Mouse (Mus musculus): Measurements from ENCODE around the gene Prtg.

The Prtg gene

DNA sequence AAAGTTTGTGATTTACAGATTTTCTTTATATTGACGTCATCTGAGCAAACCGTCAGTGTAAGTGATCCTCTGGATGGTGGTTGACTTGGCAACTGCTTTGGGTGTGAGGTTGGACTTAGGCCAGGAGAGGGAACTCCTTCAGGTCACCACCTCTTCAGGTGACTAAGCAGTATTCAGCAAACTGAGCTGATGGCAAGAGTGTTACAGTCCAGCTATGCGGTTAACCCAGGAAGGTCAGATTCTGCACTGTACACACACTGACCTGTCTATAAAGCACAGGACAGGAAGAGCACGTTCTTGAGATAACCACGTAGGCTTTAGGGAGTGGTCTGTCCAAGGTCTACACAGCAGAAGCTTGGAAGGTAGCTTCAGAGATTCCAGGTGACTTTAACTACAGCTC lies 3.9 kb downstream of the Prtg start:
- no peak for DNase-seq

DNA sequence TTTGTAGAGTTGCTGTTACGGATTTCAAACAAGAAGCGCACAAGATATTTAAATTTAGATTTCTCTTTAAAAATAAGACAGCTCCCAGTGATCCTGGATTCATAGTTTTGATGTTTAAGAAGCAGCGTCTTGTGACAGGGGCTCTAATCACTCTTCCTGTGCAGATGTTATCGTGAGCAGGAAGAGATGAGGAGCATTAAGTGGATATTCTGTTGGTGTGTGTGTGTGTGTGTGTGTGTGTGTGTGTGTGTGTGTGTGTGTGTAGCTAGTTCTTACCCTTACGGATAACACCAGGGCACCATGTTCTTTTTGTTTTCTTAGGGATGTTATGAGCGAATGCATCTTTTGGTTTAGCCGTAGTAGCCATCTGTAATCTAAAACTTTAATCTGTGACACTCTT lies 5.4 kb downstream of the Prtg start:
- DNase-seq: no peak

DNA sequence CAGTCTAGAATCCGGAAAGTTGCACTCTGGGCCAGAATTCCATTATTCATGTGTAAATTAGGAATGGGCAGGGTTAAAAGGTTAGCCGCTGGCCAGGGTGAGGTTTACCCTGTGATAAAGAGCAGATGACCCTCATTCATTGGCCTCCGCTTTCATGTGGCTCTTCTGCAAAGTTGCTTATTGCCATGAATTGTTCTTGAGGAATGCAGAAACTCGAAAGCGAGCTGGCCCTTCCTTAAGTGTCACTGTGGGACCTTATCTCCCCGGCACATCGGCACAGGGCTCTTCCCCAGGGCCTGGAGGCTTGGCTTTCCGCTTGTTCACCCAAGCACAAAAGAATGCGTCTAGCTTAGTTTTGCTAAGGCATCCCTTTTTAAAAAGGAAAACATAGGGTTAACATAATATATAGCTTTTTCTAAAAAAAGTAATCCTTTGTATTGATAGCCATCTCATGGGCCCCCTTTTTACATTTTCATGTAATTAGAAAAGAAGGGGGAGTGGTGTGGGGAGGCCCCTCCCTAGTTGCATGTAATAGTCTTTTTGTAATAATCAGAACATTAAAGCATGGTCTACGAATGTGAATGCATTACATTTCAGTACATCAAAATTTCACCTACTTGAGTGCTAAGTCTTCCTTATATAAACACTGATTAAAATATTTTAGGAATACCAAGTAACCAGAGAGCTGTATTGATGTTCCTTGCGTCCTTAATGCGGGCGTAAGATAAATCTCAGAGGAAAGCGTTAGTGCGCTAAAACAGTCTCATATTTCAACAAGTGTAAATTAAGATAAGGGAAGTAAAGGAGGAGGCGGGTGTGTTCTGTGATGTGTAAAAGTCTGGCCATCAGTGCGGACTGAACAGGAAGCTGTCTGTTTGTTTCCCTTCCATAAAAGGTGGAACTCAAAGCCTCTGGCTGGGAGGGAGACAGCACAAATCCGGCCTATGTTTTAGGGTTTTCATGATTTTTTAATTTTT lies 6.2 kb downstream of the Prtg start:
- peak; percentile 33 for DNase-seq

DNA sequence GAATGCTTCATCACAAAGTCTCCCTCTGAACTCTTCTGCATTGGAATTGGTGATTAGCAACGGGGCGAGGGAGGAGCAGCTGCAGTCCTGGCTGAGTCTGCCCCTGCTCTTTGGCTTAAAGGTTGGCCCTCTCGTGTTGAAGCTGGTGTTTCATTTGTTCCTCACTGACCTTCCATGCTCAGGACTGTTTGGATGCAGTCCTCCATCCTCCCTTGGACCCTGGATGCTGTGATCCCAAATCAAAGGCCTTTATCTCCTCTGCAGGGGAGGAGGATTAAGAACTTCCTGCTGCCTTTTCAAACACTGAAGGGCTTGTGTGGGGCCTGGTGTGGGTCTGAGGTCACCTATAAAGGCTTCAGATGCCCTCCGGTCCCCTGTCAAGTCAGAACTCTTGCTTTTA lies 18.8 kb downstream of the Prtg start:
- no peak for DNase-seq

DNA sequence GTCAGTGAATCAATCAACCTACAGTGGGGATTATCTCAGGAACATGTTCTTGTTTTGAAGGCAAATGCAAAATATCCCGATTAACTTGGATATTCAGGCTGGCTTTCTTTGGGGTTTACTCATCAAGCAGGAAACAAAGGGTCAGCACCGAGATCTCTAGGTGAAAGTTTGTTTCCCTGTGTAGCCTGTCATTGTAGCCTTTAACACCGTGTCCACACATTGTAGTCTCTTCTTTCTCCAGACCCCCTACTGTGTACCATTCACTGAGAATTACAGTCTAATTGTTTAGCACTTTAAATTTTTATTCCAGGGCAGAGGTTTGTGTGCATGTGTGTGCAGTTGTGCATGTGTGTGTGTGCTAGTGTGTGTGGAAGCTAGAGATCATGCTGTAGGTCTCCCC lies 19.3 kb downstream of the Prtg start:
- DNase-seq: no peak

DNA sequence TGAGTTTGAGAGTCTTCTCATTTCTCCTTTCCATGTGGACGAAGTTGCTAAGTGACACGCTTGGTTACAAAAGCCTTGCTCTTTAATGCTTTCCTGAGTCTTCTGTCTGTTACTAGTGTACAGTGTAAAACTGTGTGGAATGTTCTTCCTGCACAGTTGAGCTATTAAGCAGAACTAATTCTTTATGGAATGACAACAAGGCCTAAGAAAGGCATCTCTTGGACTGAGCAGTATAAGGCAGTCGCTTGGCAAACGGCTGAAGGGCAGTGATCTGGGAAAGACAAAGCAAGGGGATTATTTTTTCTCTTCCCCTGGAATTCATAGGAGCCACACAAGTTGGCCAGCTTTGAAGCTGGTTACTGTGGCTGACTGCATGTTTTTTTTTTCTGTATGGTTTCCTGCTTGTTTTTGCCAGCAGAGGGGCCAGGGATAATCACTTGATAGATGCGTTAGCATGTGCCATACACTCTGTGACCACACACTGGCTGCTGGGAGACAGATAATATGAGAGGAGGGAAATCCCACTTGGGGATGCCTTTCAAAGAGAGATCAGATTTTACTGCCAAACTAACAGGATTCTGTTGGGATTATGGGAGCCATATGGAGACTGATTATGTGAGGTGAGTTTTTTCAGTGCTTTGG lies 22.1 kb downstream of the Prtg start:
- DNase-seq: no peak

DNA sequence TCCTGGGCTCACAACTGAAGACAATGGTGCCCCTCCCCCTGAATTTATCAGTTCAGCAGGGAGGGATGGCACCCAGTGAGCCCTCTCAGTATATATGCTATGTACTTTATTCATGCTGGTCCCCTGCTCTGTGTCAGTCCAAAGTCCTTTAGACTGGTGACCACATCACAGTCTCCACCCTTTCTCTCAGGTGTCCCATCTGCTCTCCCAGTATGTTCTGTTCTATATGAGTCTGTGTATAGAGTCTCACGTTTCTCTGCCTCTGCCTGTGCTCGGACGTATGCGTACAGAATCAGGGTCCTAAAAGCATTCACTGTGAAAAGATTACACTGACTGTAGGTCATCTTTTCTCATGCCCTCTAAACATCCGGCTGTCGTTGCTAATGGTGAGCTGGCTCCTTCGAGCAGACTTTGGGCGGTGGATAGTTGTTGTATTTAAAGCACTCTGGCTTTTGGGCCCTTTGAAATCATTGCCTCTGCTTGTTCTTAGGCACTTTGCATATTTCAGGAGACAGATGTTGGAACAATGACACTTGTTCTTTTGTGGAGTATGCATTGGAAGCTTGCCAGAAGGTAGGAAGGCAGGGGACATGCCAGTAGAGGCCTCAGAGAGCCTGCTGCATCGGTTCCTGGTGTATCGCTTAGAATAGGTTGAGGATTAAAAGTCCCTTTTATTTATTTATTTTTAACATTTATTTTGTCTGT lies 27.5 kb downstream of the Prtg start:
- no peak for DNase-seq

DNA sequence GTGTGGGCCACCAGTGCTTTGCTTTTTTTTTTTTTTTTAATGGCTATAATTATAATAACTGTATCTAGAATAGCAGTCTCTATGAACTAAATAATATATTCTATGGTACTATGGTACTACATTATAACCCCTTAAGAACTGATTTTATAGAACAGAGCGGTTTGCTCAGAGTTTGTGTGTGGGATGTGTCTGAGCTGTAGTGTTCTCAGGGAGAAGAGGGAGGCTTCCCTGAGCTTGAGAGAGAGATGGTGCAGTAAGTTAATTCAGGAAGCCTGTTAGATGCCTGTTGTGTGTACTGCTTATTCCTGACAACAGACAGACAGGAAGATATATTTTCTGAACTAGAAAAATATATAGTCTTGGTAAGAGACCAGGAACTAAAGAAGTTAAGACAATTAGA lies 28.3 kb downstream of the Prtg start:
- DNase-seq: no peak

DNA sequence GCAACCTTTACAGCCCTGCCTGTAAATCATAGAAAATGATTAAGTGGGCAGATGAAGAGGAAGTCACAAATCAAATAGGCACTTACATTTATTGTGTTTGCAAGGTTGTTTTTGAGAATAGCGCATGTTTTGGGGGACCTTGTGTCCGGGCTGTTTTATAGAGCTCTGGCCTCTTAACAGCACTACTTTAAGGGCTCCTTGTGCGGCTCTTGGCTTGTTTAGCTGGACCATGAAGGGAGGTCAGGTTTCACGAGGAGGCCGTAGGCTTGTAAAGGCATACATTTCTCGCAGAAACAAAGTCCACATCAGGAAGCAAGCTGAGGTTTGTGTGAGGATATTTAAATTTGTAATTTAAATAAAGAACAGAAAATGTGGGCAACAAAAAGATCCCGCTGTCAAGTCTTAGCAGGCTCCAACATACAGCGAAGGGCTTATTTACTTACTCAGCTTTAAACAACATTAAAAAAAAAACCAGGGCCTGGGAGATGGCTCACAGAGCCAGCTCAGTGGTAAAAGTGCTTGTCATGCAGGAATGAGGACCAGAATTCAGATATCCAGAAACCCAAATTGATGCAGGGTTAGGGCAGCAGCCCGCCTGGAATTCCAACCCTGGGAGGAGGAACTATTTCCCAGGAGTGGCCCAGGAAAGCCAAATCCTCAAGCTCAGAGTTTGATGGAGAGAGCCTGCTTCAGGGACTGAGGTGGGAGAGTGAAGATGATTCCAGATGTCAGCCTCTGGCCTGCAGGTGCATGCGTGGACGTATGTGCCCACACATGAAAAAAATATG lies 30.2 kb downstream of the Prtg start:
- DNase-seq: no peak

DNA sequence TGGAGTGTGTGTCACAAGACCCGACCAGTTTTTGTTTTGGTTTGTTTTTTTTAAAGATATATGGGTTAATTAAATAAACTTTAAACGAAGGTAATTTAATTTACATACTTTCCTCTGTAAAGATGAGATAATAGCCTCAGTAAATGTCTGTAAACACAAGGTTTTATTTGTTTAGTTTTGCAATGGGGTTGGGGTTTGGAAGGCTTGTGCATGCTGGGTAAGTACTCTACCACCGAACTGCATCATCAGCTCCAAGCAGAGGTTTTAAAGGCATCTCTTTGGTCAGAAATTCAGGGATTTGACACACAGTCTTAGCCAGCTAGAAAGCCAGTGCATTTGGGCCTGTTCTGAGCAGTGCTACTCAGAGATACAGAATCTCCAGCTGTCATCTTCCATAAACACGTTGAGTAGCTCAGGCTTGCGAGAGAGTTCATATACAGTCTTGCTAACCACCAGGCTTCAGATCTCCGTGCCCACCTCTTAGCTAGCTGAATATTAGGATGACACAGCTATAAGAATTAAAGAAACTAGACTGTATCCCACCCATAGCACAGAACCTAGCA lies 31.0 kb downstream of the Prtg start:
- no peak for DNase-seq

DNA sequence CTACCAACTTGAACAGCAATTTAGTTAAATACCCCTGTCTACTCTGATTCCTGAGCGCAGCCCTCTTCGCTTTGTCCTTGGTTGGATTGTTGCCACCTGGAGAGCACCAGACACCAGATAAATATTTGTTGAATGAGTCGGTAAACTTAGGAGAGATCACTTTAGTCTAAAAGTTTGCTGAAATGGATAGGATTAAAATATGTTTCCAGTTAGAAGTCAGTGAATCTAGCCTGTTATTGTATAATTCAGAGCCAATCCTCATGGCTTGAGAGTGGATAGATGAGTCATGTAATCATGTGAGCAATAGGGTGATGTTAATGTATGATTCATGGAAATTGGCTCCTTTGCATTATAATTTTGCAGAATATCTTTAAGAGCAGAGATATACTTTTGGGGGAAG lies 31.6 kb downstream of the Prtg start:
- DNase-seq: no peak

DNA sequence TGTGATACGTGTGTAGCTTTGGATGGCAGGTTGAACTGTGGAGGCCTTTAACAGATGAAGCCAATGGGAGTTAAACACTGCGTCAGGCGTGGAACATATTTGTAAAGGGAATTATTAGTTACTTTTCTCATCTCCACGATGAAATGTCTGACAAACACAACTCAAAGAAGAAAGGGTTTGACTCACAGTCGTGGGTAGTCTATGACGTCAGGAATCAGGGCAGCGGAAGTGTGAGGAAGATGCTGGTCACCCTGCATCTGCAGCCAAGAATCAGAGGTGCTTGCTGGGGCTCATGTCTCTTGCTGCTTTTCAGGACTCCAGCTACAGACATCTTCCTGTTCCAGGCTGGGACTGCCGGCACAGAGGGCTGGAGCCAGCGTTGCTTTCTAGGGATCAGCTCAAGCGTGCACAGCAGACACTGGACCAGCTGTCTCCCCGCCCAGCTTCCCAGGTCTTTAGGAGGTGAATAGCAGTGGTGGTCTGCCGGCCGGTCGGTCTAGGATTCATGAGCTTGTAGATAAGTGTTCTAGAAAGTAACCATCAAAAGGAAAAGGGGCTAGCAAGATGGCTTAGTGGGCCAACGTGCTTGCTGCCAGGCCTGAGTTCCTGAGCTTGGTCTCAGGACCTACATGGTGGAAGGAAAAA lies 32.8 kb downstream of the Prtg start:
- DNase-seq: no peak

DNA sequence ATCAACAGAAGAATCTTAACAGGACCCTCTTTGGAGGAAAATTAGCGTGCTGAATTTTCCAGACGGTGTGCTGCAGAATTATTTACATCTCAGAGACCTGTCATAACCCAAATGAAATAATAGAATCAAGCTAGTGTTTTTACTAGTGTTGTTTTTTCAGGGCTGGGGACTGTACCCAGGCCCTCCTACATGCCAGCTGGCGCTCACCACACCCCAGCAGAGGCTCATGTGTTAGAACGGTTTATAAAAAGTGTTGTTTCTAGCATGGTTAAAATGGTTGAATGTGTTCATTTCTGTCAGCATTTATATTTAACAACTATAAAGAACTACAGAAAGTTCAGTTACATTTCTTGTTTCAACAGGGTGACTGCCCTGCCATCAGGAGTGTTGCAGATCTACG lies 37.8 kb downstream of the Prtg start:
- no peak for DNase-seq

DNA sequence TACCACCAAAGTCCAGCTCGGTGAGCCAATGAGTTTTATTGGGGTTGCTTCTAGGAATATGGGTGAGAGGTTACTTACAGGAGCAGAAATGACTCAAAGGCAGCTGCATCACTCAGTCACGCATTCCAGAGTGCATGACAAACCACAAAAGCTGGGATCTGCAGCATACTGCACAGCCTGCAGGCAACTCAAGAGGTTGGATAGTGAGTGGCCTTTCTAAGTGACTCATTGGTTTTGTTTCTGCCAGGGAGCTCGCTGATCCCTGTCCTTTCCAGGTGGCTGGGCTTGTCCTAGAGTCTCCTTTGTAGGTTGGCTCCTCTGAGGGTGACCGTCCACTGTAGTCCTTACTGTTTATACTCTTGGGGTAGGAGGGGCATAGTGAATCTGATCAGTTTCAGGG lies 39.5 kb downstream of the Prtg start:
- peak; percentile 30 for DNase-seq

DNA sequence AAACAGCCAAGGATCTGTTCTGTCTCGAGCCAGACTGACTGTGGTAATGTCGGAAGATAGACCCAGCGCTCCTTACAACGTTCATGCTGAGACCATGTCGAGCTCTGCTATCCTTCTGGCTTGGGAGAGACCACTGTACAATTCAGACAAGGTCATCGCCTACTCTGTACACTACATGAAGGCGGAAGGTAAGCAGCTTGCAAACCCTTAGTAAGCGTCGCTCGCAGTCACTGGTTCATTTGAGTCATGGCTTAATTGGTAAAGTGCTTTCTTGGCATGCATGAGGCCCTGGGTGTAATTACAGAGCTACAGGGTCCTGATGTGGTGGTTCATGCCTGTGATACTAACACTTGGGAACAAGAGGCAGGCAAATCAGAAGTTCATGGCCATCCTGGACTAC lies 44.9 kb downstream of the Prtg start:
- no peak for DNase-seq

DNA sequence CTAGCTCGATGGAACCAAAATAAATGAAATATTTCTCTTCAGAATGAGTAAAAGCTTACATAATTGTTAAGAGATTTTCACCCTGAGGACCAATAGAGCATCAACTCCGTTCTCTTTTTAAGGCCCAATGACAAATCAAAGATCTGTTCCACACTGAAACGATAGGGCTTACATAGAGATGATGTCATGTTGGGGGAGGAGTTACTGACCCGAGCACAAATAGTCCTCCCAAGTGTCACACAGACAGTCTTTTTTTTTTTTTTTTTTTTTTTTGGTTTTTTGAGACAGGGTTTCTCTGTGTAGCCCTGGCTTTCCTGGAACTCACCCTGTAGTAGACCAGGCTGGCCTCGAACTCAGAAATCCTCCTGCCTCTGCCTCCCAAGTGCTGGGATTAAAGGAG lies 45.3 kb downstream of the Prtg start:
- no peak for DNase-seq

DNA sequence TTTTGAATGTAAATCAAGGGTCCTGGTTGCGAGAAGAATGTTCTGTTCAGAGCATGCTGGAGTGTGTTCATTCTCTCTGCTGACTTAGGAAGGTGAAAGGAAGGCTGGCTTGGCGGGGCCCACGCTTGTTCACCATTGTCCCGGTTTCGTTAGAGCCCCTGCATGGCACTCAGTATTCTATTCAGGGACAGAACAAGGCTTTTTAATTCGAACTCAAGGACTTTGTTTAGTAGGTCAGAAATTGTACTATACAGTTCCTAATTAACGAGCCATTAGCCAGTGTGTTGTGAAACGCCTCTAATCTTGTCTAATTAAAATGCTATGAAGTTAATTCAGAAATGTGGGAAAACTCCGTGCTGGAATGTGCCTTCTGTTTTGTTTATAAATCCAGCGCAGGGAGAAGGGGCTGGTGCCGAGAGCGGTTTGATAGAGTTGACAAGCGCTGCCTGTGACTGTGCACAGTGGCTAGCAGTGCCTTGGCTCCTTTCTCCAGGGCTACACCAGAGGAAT lies 47.1 kb downstream of the Prtg start:
- no peak for DNase-seq

DNA sequence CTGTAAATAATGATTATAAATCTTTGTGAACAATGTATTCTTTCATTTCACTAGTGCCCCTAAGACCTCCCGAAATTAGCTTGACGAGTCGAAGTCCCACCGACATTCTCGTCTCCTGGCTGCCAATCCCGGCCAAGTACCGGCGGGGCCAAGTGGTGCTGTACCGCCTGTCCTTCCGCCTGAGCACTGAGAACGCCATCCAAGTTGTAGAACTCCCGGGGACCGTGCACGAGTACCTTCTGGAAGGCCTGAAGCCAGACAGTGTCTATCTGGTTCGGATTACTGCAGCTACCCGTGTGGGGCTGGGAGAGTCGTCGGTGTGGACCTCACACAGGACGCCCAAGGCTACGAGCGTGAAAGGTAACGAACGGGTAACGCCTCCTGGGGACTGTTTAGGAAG lies 50.0 kb downstream of the Prtg start:
- no peak for DNase-seq

DNA sequence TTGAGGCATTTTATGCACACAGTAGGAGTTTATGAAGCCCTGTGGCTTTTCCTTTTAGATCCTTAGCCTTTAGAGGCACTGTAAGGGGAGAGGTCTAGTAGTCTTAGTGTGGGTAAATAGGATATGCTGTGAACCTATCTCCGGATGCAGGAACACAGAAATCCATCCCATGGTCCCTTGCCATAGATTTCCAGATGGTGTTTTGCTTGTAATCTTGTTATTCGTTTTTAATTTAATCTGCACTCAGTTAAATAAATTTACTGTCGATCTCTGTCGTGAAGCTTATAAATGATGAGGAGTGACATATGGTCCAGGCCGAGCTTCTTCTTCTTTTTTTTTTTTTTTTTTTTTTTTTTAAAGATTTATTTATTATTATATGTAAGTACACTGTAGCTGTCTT lies 54.1 kb downstream of the Prtg start:
- no peak for DNase-seq

DNA sequence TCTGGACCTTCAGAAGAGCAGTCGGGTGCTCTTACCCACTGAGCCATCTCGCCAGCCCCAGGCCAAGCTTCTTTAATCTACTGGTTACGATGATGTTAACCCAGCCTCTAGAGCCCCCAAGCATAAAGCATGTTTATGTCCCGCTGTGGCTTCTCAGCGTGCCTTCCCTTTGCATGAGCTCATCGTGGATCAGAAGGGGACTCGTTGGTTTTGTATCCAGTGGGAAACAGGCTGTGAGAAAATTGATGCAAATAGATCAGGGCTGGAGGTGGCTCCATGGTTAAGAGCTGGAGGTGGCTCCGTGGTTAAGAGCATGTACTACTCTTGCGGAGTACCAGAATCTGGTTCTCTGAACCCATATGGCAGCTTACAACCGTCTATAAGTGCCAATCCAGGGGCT lies 54.6 kb downstream of the Prtg start:
- DNase-seq: no peak

DNA sequence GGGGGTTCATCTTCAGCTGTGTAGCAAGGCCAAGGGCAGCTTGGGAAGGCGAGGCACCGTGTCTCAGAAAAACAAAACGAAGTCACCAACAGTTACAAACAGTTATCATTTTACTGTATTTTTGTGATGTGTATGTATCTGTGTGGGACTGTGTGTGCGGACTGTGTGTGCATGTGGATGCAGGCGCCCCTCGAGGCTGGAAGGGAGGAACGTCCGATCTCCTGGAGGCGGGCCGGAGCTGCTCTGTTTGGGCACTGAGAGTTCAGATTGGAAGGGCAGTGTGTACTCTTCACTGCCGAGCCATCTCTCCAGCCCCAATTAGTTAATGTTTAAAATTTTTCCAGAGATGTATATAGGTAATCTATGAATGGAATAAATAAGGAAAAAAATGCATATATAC lies 55.5 kb downstream of the Prtg start:
- DNase-seq: no peak

DNA sequence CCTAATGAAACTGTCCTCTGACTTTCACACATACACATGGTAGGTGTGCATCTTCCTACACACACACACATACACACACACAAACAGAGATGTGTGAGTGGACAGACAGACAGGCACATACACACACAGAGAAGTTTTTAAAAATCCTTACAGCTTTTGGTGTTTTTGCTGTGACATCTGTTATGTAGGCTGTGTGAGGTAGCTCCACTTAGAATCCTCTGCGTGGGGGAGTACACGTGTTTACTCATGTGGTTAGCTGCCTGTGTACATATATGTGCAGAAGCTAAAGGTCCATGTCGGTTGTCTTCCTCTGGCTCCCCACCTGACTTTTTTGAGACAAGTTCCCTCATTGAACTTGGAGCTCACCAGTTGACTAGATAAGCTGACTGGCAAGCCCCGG lies 56.3 kb downstream of the Prtg start:
- DNase-seq: no peak

Measured in kidney, adult 11 months (tissue).